In genomic region chr1:62622447-62622846, GRCm38 (mm10) we compare ENCODE assay signal across 19 mouse cellular contexts.
"Had no signal": no experiment of that assay in that cellular context is flagged by ENCODE, and none has a peak within 500 bp of the region (broad histone marks: within the 10 kb centered on the region; RNA-seq: fewer than 3 reads in every experiment).

No protein-coding gene starts in this region.

- H3K4me3 ChIP-seq: limb, embryonic 15.5 days; liver, embryonic 12.5 days; lung, embryonic 15.5 days; midbrain, embryonic 10.5 days; midbrain, embryonic 13.5 days; myocyte; neural tube, embryonic 13.5 days; neural tube, embryonic 15.5 days had no signal

- H3K27ac ChIP-seq: limb, embryonic 15.5 days; liver, embryonic 12.5 days; liver, embryonic 14.5 days; lung, embryonic 15.5 days; midbrain, embryonic 10.5 days; midbrain, embryonic 13.5 days; neural tube, embryonic 13.5 days; neural tube, embryonic 15.5 days had no signal

- H3K4me2 ChIP-seq: limb, embryonic 15.5 days; liver, embryonic 12.5 days; lung, embryonic 15.5 days; midbrain, embryonic 13.5 days; neural tube, embryonic 13.5 days; neural tube, embryonic 15.5 days had no signal

- H3K9me3 ChIP-seq: limb, embryonic 15.5 days; liver, embryonic 12.5 days; lung, embryonic 15.5 days; midbrain, embryonic 10.5 days; midbrain, embryonic 13.5 days; neural tube, embryonic 13.5 days; neural tube, embryonic 15.5 days had no signal

- DNase-seq: lung, adult 18-20 months; retina, postnatal 1 day; right cerebral cortex, adult 18-20 months; right cerebral cortex, postnatal 25 days; right cerebral cortex, postnatal 4 days; spleen, adult 18-20 months; thymus, adult 18-20 months; thymus, postnatal 14 days; thymus, postnatal 36 days had no signal

- H3K9ac ChIP-seq: limb, embryonic 15.5 days; liver, embryonic 12.5 days; liver, embryonic 14.5 days; lung, embryonic 15.5 days; midbrain, embryonic 13.5 days; neural tube, embryonic 13.5 days; neural tube, embryonic 15.5 days had no signal

- H3K27me3 ChIP-seq: limb, embryonic 15.5 days; liver, embryonic 12.5 days; lung, embryonic 15.5 days; midbrain, embryonic 13.5 days; neural tube, embryonic 13.5 days; neural tube, embryonic 15.5 days had no signal

- H3K36me3 ChIP-seq: limb, embryonic 15.5 days; liver, embryonic 12.5 days; lung, embryonic 15.5 days; midbrain, embryonic 10.5 days; midbrain, embryonic 13.5 days; neural tube, embryonic 13.5 days; neural tube, embryonic 15.5 days had no signal

- H3K4me1 ChIP-seq: limb, embryonic 15.5 days; liver, embryonic 12.5 days; midbrain, embryonic 13.5 days; neural tube, embryonic 13.5 days; neural tube, embryonic 15.5 days had no signal

- ATAC-seq: liver, embryonic 12.5 days; midbrain, embryonic 13.5 days; midbrain, embryonic 16.5 days had no signal
